In the genomic region with DNA sequence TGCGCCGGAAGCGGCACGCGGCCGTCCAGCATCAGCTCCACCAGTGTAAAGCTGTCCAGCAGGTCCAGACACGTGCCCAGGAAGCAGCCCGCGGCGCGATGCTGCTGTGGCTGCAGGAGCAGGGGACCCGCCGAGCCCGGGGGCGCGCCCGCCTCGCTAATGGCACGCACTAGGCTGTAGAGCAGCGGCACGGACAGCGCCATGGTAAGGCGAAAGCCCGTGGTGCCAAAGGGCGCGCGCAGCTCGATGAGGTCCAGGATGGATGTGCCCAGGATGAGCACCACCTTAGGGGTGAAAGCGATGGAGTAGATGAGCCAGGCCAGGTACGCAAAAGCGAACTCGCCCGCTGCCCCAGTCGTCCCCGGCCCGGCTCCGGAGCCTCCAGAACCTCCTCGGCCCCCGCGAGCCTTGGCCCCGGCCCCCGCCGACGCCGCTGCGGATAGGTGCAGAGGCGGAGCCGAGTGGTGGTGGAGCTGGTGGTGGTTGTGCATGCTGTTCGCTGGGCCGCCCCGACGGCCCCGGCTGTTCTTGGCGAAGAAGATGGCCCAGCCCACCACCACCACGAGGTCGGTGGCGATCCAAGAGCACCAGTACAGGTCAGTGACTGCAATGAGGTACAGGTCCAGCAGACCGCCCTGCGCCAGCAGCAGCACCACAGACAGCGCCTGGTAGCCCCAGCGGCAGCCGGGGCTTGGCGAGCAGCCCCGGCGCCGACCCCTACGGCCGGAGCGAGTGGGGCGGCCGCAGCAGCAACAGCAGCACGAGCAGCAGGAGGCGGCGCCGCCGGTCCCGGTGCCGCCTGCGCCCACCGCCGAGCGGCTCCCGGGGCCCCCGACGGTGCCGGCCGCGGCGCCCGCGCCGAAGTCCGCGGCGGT, we compare ENCODE assay signal across 8 mouse cellular contexts. TPM values are rescaled to one million over a fixed set of nuclear protein-coding genes. Genes with fewer than 3 reads are reported as not detected.
DNase-seq lines count a peak whose midpoint lies in the region; ATAC-seq and TF ChIP-seq lines count a peak whose summit lies in the region.

No protein-coding gene starts in this region.

- ATAC-seq in megakaryocyte, adult 5-6 weeks (ENCODE audit: poor library complexity, severe bottlenecking) = no peak; the same call in none of the 2 replicates
- peak; percentile 24 for ATAC-seq in embryonic facial prominence, embryonic 11.5 days (replicated peaks; ENCODE audit: insufficient number of reproducible peaks, low FRiP score, low TSS enrichment, low read depth)
- ATAC-seq in hindbrain, postnatal 0 days = peak; percentile 25

- 0 out of 2 replicates have a peak, but pooled peaks have one; percentile 0 for TF ChIP-seq POLR2A in lung, adult 2 months (IDR thresholded peaks at IDR 0.05; ENCODE audit: borderline replicate concordance, extremely low read depth, low read depth, low read length)

- peaks cover 69% of the 10 kb centered on the region for H3K4me1 ChIP-seq in megakaryocyte, embryonic 14.5 days
- peaks cover 6% of the 10 kb centered on the region; the same call in 1 of the 2 replicates for H3K4me1 ChIP-seq in embryonic facial prominence, embryonic 11.5 days (ENCODE audit: control insufficient read depth, insufficient read depth, low read length)
- H3K4me1 ChIP-seq in hindbrain, postnatal 0 days (ENCODE audit: insufficient read depth, low read length) = peaks cover 23% of the 10 kb centered on the region
- no peaks in the 10 kb centered on the region; the same call in 1 of the 2 replicates for H3K4me1 ChIP-seq in lung, adult 2 months (ENCODE audit: control insufficient read depth, insufficient read depth, low read length)

- no peak for TF ChIP-seq CTCF in hindbrain, postnatal 0 days (IDR thresholded peaks at IDR 0.05; ENCODE audit: low read depth)
- TF ChIP-seq CTCF in lung, adult 2 months (IDR thresholded peaks at IDR 0.05; ENCODE audit: insufficient read depth, low read length) = no peak

- peak; percentile 66 for DNase-seq in ZHBTc4 (ENCODE audit: low read depth, low spot score)
- DNase-seq in embryonic facial prominence, embryonic 11.5 days (ENCODE audit: low spot score) = peak; percentile 54
- peak; percentile 56 for DNase-seq in hindbrain, postnatal 0 days (ENCODE audit: low spot score)
- peak; percentile 43 for DNase-seq in lung, adult 2 months
- peak; percentile 58 for DNase-seq in retina, embryonic 14.5 days (ENCODE audit: low spot score)
- DNase-seq in adipocyte (ENCODE audit: low spot score) = no peak

- peak overlapping the region; percentile 91 for H3K4me3 ChIP-seq in megakaryocyte, embryonic 14.5 days (replicated peaks)
- peak overlapping the region; percentile 64 for H3K4me3 ChIP-seq in embryonic facial prominence, embryonic 11.5 days (ENCODE audit: low read depth, low read length)
- H3K4me3 ChIP-seq in hindbrain, postnatal 0 days (ENCODE audit: low read length) = peak overlapping the region; percentile 77
- peak overlapping the region; percentile 36 for H3K4me3 ChIP-seq in lung, adult 2 months (replicated peaks; ENCODE audit: extremely low read depth, low read depth, low read length)

- H3K27me3 ChIP-seq in megakaryocyte, embryonic 14.5 days (replicated peaks) = peaks cover 63% of the 10 kb centered on the region
- H3K27me3 ChIP-seq in embryonic facial prominence, embryonic 11.5 days (ENCODE audit: control insufficient read depth, insufficient read depth, low read length) = peaks cover 29% of the 10 kb centered on the region
- H3K27me3 ChIP-seq in hindbrain, postnatal 0 days (ENCODE audit: insufficient read depth, low read length) = no peaks in the 10 kb centered on the region

- H3K36me3 ChIP-seq in megakaryocyte, embryonic 14.5 days (replicated peaks; ENCODE audit: low read length) = no peaks in the 10 kb centered on the region
- no peaks in the 10 kb centered on the region for H3K36me3 ChIP-seq in embryonic facial prominence, embryonic 11.5 days (replicated peaks; ENCODE audit: control insufficient read depth, insufficient read depth, low read depth, low read length)
- H3K36me3 ChIP-seq in hindbrain, postnatal 0 days (ENCODE audit: insufficient read depth, low read length) = no peaks in the 10 kb centered on the region

- under 1% methylated on average over 69 of the region's 95 CpGs for WGBS in embryonic facial prominence, embryonic 11.5 days
- under 1% methylated on average over 90 of the region's 95 CpGs for WGBS in hindbrain, postnatal 0 days
- WGBS in lung, adult 2 months = under 1% methylated on average over 95 of the region's 95 CpGs

- H3K9me3 ChIP-seq in megakaryocyte, embryonic 14.5 days = peaks cover 6% of the 10 kb centered on the region; the same call in 1 of the 2 replicates
- H3K9me3 ChIP-seq in embryonic facial prominence, embryonic 11.5 days (replicated peaks; ENCODE audit: control insufficient read depth, low read length) = no peaks in the 10 kb centered on the region
- no peaks in the 10 kb centered on the region for H3K9me3 ChIP-seq in hindbrain, postnatal 0 days (ENCODE audit: low read length)

- peak overlapping the region; percentile 56; the same call in 1 of the 2 replicates for H3K27ac ChIP-seq in embryonic facial prominence, embryonic 11.5 days (replicated peaks; ENCODE audit: low read depth, low read length)
- H3K27ac ChIP-seq in hindbrain, postnatal 0 days = peak overlapping the region; percentile 90

- peak overlapping the region; percentile 97 for H3K4me2 ChIP-seq in embryonic facial prominence, embryonic 11.5 days (ENCODE audit: low read depth, low read length)
- peak overlapping the region; percentile 67 for H3K4me2 ChIP-seq in hindbrain, postnatal 0 days (ENCODE audit: low read depth, low read length)

- peak overlapping the region; percentile 72 for H3K9ac ChIP-seq in embryonic facial prominence, embryonic 11.5 days (replicated peaks; ENCODE audit: low read length)
- H3K9ac ChIP-seq in hindbrain, postnatal 0 days (replicated peaks; ENCODE audit: low read length) = peak overlapping the region; percentile 84

RNA-seq across cellular contexts. Expression of gene Tmem121b, which starts 0.9 kb away (rescaled TPM):
- 1.1 TPM in 1 of 2 replicates, not detected in the other for polyA plus RNA-seq in megakaryocyte, embryonic 14.5 days (2012; ENCODE audit: insufficient read depth, low replicate concordance)
- total RNA-seq in megakaryocyte, adult 5-6 weeks (2015) = 0.05 TPM in 1 of 2 replicates, not detected in the other
- total RNA-seq in megakaryocyte, adult 5-6 weeks (2017) = not detected in 2 replicates
- 0.38 and 0.41 TPM in 2 replicates for polyA plus RNA-seq in embryonic facial prominence, embryonic 11.5 days (2014; fragmentation: Nextera tagmentation; extraction: Ambion mirVana)
- total RNA-seq in hindbrain, postnatal 0 days (2014; rRNA removed) = 25.9 and 31.9 TPM in 2 replicates
- 2.3 and 2.5 TPM in 2 replicates for polyA plus RNA-seq in hindbrain, postnatal 0 days (2015; fragmentation: Nextera tagmentation; extraction: Ambion mirVana)
- polyA plus RNA-seq in lung, adult 2 months (2012; rRNA removed) = 2.3 and 2.8 TPM in 2 replicates

RNA-seq across cellular contexts. Expression of gene Il17ra, which starts 29.7 kb away (rescaled TPM):
- 8.7 and 11.2 TPM in 2 replicates for polyA plus RNA-seq in megakaryocyte, embryonic 14.5 days (2012; ENCODE audit: insufficient read depth, low replicate concordance)
- total RNA-seq in megakaryocyte, adult 5-6 weeks (2015) = 93.8 and 108 TPM in 2 replicates
- 76.6 and 79.8 TPM in 2 replicates for total RNA-seq in megakaryocyte, adult 5-6 weeks (2017)
- 1.9 and 2.0 TPM in 2 replicates for polyA plus RNA-seq in embryonic facial prominence, embryonic 11.5 days (2014; fragmentation: Nextera tagmentation; extraction: Ambion mirVana)
- total RNA-seq in hindbrain, postnatal 0 days (2014; rRNA removed) = 7.8 and 10.6 TPM in 2 replicates
- 5.8 and 7.0 TPM in 2 replicates for polyA plus RNA-seq in hindbrain, postnatal 0 days (2015; fragmentation: Nextera tagmentation; extraction: Ambion mirVana)
- 26.4 and 36.4 TPM in 2 replicates for polyA plus RNA-seq in lung, adult 2 months (2012; rRNA removed)

RNA-seq across cellular contexts. Expression of gene Hdhd5, which starts 38.4 kb away (rescaled TPM):
- polyA plus RNA-seq in megakaryocyte, embryonic 14.5 days (2012; ENCODE audit: insufficient read depth, low replicate concordance) = 2.1 and 4.8 TPM in 2 replicates
- total RNA-seq in megakaryocyte, adult 5-6 weeks (2015) = 4.4 and 6.6 TPM in 2 replicates
- total RNA-seq in megakaryocyte, adult 5-6 weeks (2017) = 9.4 and 11.0 TPM in 2 replicates
- 13.3 and 14.2 TPM in 2 replicates for polyA plus RNA-seq in embryonic facial prominence, embryonic 11.5 days (2014; fragmentation: Nextera tagmentation; extraction: Ambion mirVana)
- total RNA-seq in hindbrain, postnatal 0 days (2014; rRNA removed) = 38.2 and 38.9 TPM in 2 replicates
- 19.1 and 19.8 TPM in 2 replicates for polyA plus RNA-seq in hindbrain, postnatal 0 days (2015; fragmentation: Nextera tagmentation; extraction: Ambion mirVana)
- polyA plus RNA-seq in lung, adult 2 months (2012; rRNA removed) = 17.0 and 17.7 TPM in 2 replicates

Comparison
In these comparisons a context has a peak if more than half of its experiments do, and no peak if none do; other contexts are left out.
1. H3K4me3 ChIP-seq: peak in every context shown above with its lines; median percentile 91 in megakaryocyte, embryonic 14.5 days; 77 in hindbrain, postnatal 0 days; 64 in embryonic facial prominence, embryonic 11.5 days; 36 in lung, adult 2 months.